Comparison of ENCODE assay signal across 11 mouse cellular contexts in genomic region chr17:83306964-83307640, GRCm38 (mm10). TPM values are rescaled to one million over a fixed set of nuclear protein-coding genes. Genes with fewer than 3 reads are reported as not detected.
DNase-seq lines count a peak whose midpoint lies in the region; TF ChIP-seq lines count a peak whose summit lies in the region.
"Had no signal": no experiment of that assay in that cellular context is flagged by ENCODE, and none has a peak within 500 bp of the region (broad histone marks: within the 10 kb centered on the region; RNA-seq: fewer than 3 reads in every experiment).

No protein-coding gene starts in this region.

- TF ChIP-seq POLR2A in MEL (IDR thresholded peaks at IDR 0.05; ENCODE audit: control insufficient read depth in 1 of 2, insufficient read depth in 1 of 2, low read depth in 1 of 2, low read length in 2 of 2, poor library complexity in 1 of 2): no peak

- H3K4me3 ChIP-seq in MEL (ENCODE audit: control insufficient read depth in 1 of 2, insufficient read depth in 1 of 2, low read depth in 2 of 2, low read length in 2 of 2): no peak overlapping the region
- H3K4me3 ChIP-seq in limb, embryonic 10.5 days: no peak overlapping the region

- no peak for TF ChIP-seq RAD21 in MEL (IDR thresholded peaks at IDR 0.05; ENCODE audit: low read depth, low read length)

- no peaks in the 10 kb centered on the region for H3K27me3 ChIP-seq in MEL (ENCODE audit: control insufficient read depth in 1 of 2, insufficient read depth in 2 of 2, low read length in 2 of 2)
- H3K27me3 ChIP-seq in limb, embryonic 10.5 days (ENCODE audit: low read depth, poor library complexity, severe bottlenecking): no peaks in the 10 kb centered on the region

- no peaks in the 10 kb centered on the region for H3K79me2 ChIP-seq in MEL (ENCODE audit: control insufficient read depth, insufficient read depth, low read length, poor library complexity)

- H3K4me1 ChIP-seq in MEL (ENCODE audit: control insufficient read depth in 1 of 2, insufficient read depth in 2 of 2, low read length in 2 of 2): peaks cover 0 to 29% of the 10 kb centered on the region in 2 experiments; a peak in 3 of 4 replicates
- peaks cover 46% of the 10 kb centered on the region for H3K4me1 ChIP-seq in limb, embryonic 10.5 days

- 78% methylated on average over 12 of the region's 12 CpGs for WGBS in limb, embryonic 10.5 days

- H3K36me3 ChIP-seq in MEL (ENCODE audit: control insufficient read depth in 1 of 2, insufficient read depth in 2 of 2, low read length in 2 of 2): peaks cover 0 to 9% of the 10 kb centered on the region in 2 experiments; a peak in 2 of 4 replicates
- no peaks in the 10 kb centered on the region for H3K36me3 ChIP-seq in limb, embryonic 10.5 days

- H3K9me3 ChIP-seq in MEL (replicated peaks; ENCODE audit: insufficient read depth, low read length): no peaks in the 10 kb centered on the region
- H3K9me3 ChIP-seq in limb, embryonic 10.5 days (replicated peaks): no peaks in the 10 kb centered on the region

- H3K27ac ChIP-seq in MEL (ENCODE audit: control insufficient read depth, low read depth, low read length): no peak overlapping the region
- H3K27ac ChIP-seq in limb, embryonic 10.5 days: peak overlapping the region; percentile 71
- H3K27ac ChIP-seq: hindbrain, postnatal 0 days had no signal

- 0 out of 4 replicates have a peak, but pooled peaks of 1 of the 2 experiments have one; percentile 26 for TF ChIP-seq EP300 in MEL (IDR thresholded peaks at IDR 0.05; ENCODE audit: low read depth in 1 of 2, low read length in 2 of 2)

- no peak overlapping the region for H3K9ac ChIP-seq in MEL (ENCODE audit: control insufficient read depth, low read depth, low read length, poor library complexity, severe bottlenecking)

- no peak for TF ChIP-seq CTCF in MEL (IDR thresholded peaks at IDR 0.05 in 2 of 3, conservative IDR thresholded peaks at IDR 0.05 in 1 of 3; ENCODE audit: control insufficient read depth in 1 of 3, insufficient read depth in 1 of 3, low read depth in 2 of 3, low read length in 3 of 3, poor library complexity in 1 of 3, severe bottlenecking in 1 of 3)

- peak; percentile 78 for DNase-seq in heart, adult 11 months
- no peak for DNase-seq in heart, adult 18-20 months
- peak; percentile 48 for DNase-seq in MEL (ENCODE audit: low read depth, low spot score)
- DNase-seq in limb, embryonic 10.5 days (ENCODE audit: low spot score): no peak
- peak; percentile 38 for DNase-seq in naive thymus-derived CD4-positive, alpha-beta T cell, adult 2 months (ENCODE audit: low read depth)
- no peak for DNase-seq in layer of hippocampus, postnatal 10 days (ENCODE audit: low spot score in 2 of 2)
- no peak for DNase-seq in heart, postnatal 4 days
- DNase-seq in thymus, postnatal 4 days: no peak
- DNase-seq: spleen, adult 18-20 months; thymus, postnatal 36 days had no signal

TF ChIP-seq in MEL, 35 proteins besides CTCF, POLR2A, EP300 and RAD21:
- TF ChIP-seq GATA1 (IDR thresholded peaks at IDR 0.05; ENCODE audit: low read depth, low read length) (peak; percentile 94), MAFK (IDR thresholded peaks at IDR 0.05; ENCODE audit: borderline replicate concordance, low read depth, low read length) (no peak)

RNA-seq across cellular contexts. Expression of gene Eml4, which starts 43.6 kb away (rescaled TPM):
- total RNA-seq in heart, adult 18-20 months (2021): 1 to 10 TPM; 4.3 to 4.4 TPM
- 25.6 and 30.7 TPM in 2 replicates for total RNA-seq in MEL (2012; rRNA removed)
- polyA plus RNA-seq in MEL (2012; ENCODE audit: insufficient read depth in 1 of 2, insufficient read length in 2 of 2, low read depth in 1 of 2, low replicate concordance in 2 of 2, missing spikeins in 1 of 2): 10 to 100 TPM in 1 of 2 experiments, not detected in 1; 42.4 TPM
- 71.6 and 72.3 TPM in 2 replicates for polyA plus RNA-seq in limb, embryonic 10.5 days (2016; fragmentation: Nextera tagmentation; extraction: Ambion mirVana)
- total RNA-seq in layer of hippocampus, postnatal 10 days (2021): 10 to 100 TPM; 33.4 to 35.0 TPM
- total RNA-seq in heart, postnatal 4 days (2021): 10 to 100 TPM; 17.5 to 18.1 TPM

Comparison
In these comparisons a context has a peak if more than half of its experiments do, and no peak if none do; other contexts are left out.
1. DNase-seq: peak in heart, adult 11 months (single experiment), MEL (single experiment) and naive thymus-derived CD4-positive, alpha-beta T cell, adult 2 months (single experiment); none in heart, adult 18-20 months (0 of 2), limb, embryonic 10.5 days (single experiment), layer of hippocampus, postnatal 10 days (0 of 2), heart, postnatal 4 days (single experiment) and thymus, postnatal 4 days (single experiment).